Mouse (Mus musculus): ENCODE data around the gene Dbx2. TPM values are rescaled to one million over a fixed set of nuclear protein-coding genes. Genes with fewer than 3 reads are reported as not detected.

Dbx2 gene
- total and polyA plus RNA-seq, 3 experiments: not detected

- H3K4me1 ChIP-seq (ENCODE audit: control insufficient read depth, insufficient read depth, low read length): no peaks in the 10 kb centered on the region
- TF ChIP-seq EP300 (IDR thresholded peaks at IDR 0.05; ENCODE audit: insufficient read depth, low read depth, low read length) (no peak), CTCF (IDR thresholded peaks at IDR 0.05) (no peak), POLR2A (IDR thresholded peaks at IDR 0.05; ENCODE audit: insufficient read depth, low read depth, low read length) (no peak)
- H3K9ac ChIP-seq (ENCODE audit: low read depth, low read length): no peak overlapping the region
- no peak for DNase-seq
- H3K27me3 ChIP-seq (ENCODE audit: control insufficient read depth, insufficient read depth, low read length): no peaks in the 10 kb centered on the region
- H3K79me2 ChIP-seq (replicated peaks; ENCODE audit: control insufficient read depth, insufficient read depth, low read length): no peaks in the 10 kb centered on the region
- WGBS: 65% methylated on average over 2 of the region's 2 CpGs
- intact Hi-C loops (cut with DNase I): no loop called here
- H3K4me3 ChIP-seq: no peak overlapping the region
- no peaks in the 10 kb centered on the region for H3K36me3 ChIP-seq (ENCODE audit: control insufficient read depth, insufficient read depth, low read length)
- no peak overlapping the region for H3K27ac ChIP-seq
Measured at GRCm38 (mm10) chr15:95661718-95662117, 6.0 kb upstream of the Dbx2 start.

- 28% methylated on average over 5 of the region's 5 CpGs for WGBS
- Histone ChIP-seq H3K27ac (no peak overlapping the region), H3K9ac (ENCODE audit: low read depth, low read length) (no peak overlapping the region), H3K79me2 (replicated peaks; ENCODE audit: control insufficient read depth, insufficient read depth, low read length) (no peaks in the 10 kb centered on the region), H3K27me3 (ENCODE audit: control insufficient read depth, insufficient read depth, low read length) (no peaks in the 10 kb centered on the region), H3K4me1 (ENCODE audit: control insufficient read depth, insufficient read depth, low read length) (no peaks in the 10 kb centered on the region), H3K36me3 (ENCODE audit: control insufficient read depth, insufficient read depth, low read length) (no peaks in the 10 kb centered on the region), H3K4me3 (no peak overlapping the region)
- no peak for DNase-seq
- intact Hi-C loops (cut with DNase I): no loop called here
- TF ChIP-seq EP300 (IDR thresholded peaks at IDR 0.05; ENCODE audit: insufficient read depth, low read depth, low read length): no peak
- TF ChIP-seq CTCF (IDR thresholded peaks at IDR 0.05): no peak
- no peak for TF ChIP-seq POLR2A (IDR thresholded peaks at IDR 0.05; ENCODE audit: insufficient read depth, low read depth, low read length)
Measured at GRCm38 (mm10) chr15:95660368-95660767, 4.6 kb upstream of the Dbx2 start.

- H3K4me3 ChIP-seq: no peak overlapping the region
Measured at GRCm38 (mm10) chr15:95654211-95654897, 1.4 kb downstream of the Dbx2 start.

GRCm38 (mm10) chr15:95653812-95654210 lies 1.9 kb downstream of the Dbx2 start:
- intact Hi-C loops (cut with DNase I): no loop called here
- Histone ChIP-seq H3K9ac (ENCODE audit: low read depth, low read length) (no peak overlapping the region), H3K4me1 (ENCODE audit: control insufficient read depth, insufficient read depth, low read length) (no peaks in the 10 kb centered on the region), H3K36me3 (ENCODE audit: control insufficient read depth, insufficient read depth, low read length) (no peaks in the 10 kb centered on the region), H3K4me3 (no peak overlapping the region), H3K27ac (no peak overlapping the region), H3K27me3 (ENCODE audit: control insufficient read depth, insufficient read depth, low read length) (peaks cover 15% of the 10 kb centered on the region), H3K79me2 (replicated peaks; ENCODE audit: control insufficient read depth, insufficient read depth, low read length) (no peaks in the 10 kb centered on the region)
- DNase-seq: no peak
- TF ChIP-seq POLR2A (IDR thresholded peaks at IDR 0.05; ENCODE audit: insufficient read depth, low read depth, low read length) (no peak), CTCF (IDR thresholded peaks at IDR 0.05) (no peak), EP300 (IDR thresholded peaks at IDR 0.05; ENCODE audit: insufficient read depth, low read depth, low read length) (no peak)
- WGBS: 2% methylated on average over 6 of the region's 6 CpGs

More at GRCm38 (mm10) chr15:95654211-95654897, 1.4 kb downstream of the Dbx2 start:
- Histone ChIP-seq H3K27me3 (ENCODE audit: control insufficient read depth, insufficient read depth, low read length) (peaks cover 15% of the 10 kb centered on the region), H3K9ac (ENCODE audit: low read depth, low read length) (no peak overlapping the region), H3K27ac (no peak overlapping the region), H3K36me3 (ENCODE audit: control insufficient read depth, insufficient read depth, low read length) (no peaks in the 10 kb centered on the region), H3K79me2 (replicated peaks; ENCODE audit: control insufficient read depth, insufficient read depth, low read length) (no peaks in the 10 kb centered on the region), H3K4me1 (ENCODE audit: control insufficient read depth, insufficient read depth, low read length) (no peaks in the 10 kb centered on the region)
- TF ChIP-seq POLR2A (IDR thresholded peaks at IDR 0.05; ENCODE audit: insufficient read depth, low read depth, low read length): no peak
- DNase-seq: no peak
- 2% methylated on average over 49 of the region's 49 CpGs for WGBS
- intact Hi-C loops (cut with DNase I): no loop called here

DNA sequence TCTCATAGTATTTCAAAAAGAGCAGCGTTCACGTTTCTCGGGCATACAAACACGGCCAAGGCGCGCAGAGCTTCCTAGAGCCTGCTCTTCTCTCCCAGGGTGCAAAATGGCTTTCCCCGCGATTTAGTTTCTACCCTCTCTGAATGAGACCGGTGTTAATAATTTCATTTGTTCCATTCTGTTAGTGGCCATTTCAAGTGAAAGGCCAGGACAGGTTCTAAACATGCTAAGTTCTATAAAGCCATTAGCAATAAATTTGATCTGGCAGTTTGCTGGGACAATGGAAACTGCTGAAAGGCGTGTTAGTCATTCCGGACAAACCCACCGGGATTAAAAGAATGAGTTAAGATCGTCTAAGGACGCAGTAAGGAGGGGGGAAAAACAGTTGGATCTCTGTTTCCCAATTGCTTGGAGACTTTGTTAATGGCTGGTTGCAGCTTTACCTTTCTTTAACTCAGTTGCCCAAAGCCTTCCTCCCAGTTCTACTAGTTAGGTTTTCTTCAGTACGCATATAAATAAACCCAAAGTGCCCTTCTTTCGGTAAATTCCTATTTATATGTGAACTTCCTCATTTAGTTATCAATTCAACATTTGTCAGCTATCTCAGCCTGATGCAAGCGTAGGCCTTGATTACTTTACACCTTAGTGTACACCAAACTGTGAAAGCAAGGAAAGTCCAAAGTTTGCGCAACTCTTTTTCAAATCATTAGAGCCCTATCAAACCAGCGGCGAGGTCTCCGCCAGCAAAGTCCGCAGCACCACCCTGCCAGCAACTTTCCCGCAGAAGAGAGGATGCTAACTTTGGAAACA lies 2.7 kb downstream of the Dbx2 start:
- H3K4me1 ChIP-seq (ENCODE audit: control insufficient read depth, insufficient read depth, low read length): no peaks in the 10 kb centered on the region
- WGBS: 5% methylated on average over 23 of the region's 23 CpGs
- intact Hi-C loops (cut with DNase I): no loop called here
- H3K79me2 ChIP-seq (replicated peaks; ENCODE audit: control insufficient read depth, insufficient read depth, low read length): no peaks in the 10 kb centered on the region
- TF ChIP-seq POLR2A (IDR thresholded peaks at IDR 0.05; ENCODE audit: insufficient read depth, low read depth, low read length) (no peak), EP300 (IDR thresholded peaks at IDR 0.05; ENCODE audit: insufficient read depth, low read depth, low read length) (no peak), CTCF (IDR thresholded peaks at IDR 0.05) (no peak)
- H3K36me3 ChIP-seq (ENCODE audit: control insufficient read depth, insufficient read depth, low read length): no peaks in the 10 kb centered on the region
- no peak overlapping the region for H3K9ac ChIP-seq (ENCODE audit: low read depth, low read length)
- H3K27ac ChIP-seq: no peak overlapping the region
- H3K4me3 ChIP-seq: no peak overlapping the region
- no peak for DNase-seq
- peaks cover 15% of the 10 kb centered on the region for H3K27me3 ChIP-seq (ENCODE audit: control insufficient read depth, insufficient read depth, low read length)

GRCm38 (mm10) chr15:95651824-95652223 lies 3.9 kb downstream of the Dbx2 start:
- no peaks in the 10 kb centered on the region for H3K79me2 ChIP-seq (replicated peaks; ENCODE audit: control insufficient read depth, insufficient read depth, low read length)
- H3K27ac ChIP-seq: no peak overlapping the region
- no peaks in the 10 kb centered on the region for H3K4me1 ChIP-seq (ENCODE audit: control insufficient read depth, insufficient read depth, low read length)
- DNase-seq: no peak
- 8% methylated on average over 3 of the region's 3 CpGs for WGBS
- peaks cover 15% of the 10 kb centered on the region for H3K27me3 ChIP-seq (ENCODE audit: control insufficient read depth, insufficient read depth, low read length)
- H3K4me3 ChIP-seq: no peak overlapping the region
- no peak overlapping the region for H3K9ac ChIP-seq (ENCODE audit: low read depth, low read length)
- intact Hi-C loops (cut with DNase I): no loop called here
- no peaks in the 10 kb centered on the region for H3K36me3 ChIP-seq (ENCODE audit: control insufficient read depth, insufficient read depth, low read length)
- TF ChIP-seq POLR2A (IDR thresholded peaks at IDR 0.05; ENCODE audit: insufficient read depth, low read depth, low read length) (no peak), EP300 (IDR thresholded peaks at IDR 0.05; ENCODE audit: insufficient read depth, low read depth, low read length) (no peak), CTCF (IDR thresholded peaks at IDR 0.05) (no peak)
